Mouse (Mus musculus): ENCODE data around the gene Zfp969. TPM values are rescaled to one million over a fixed set of nuclear protein-coding genes. Genes with fewer than 3 reads are reported as not detected.
"Not testable (repeated sequence)": the region's sequence is repeated elsewhere in the genome, so short reads cannot be mapped to it uniquely, and the experiment has no call there.

Gene Zfp969
- 10 to 100 TPM; 42.0 to 78.2 TPM for total RNA-seq (2021)
- long read RNA-seq, experiment 1, partial matches to known transcripts = 0 of 2 reads
- long read RNA-seq, experiment 1, other reads (novel, unspliced or antisense) = 1 of 2 reads
- long read RNA-seq, experiment 2, partial matches to known transcripts = 0 of 1 reads
- long read RNA-seq, experiment 2, other reads (novel, unspliced or antisense) = 1 of 1 reads

DNA sequence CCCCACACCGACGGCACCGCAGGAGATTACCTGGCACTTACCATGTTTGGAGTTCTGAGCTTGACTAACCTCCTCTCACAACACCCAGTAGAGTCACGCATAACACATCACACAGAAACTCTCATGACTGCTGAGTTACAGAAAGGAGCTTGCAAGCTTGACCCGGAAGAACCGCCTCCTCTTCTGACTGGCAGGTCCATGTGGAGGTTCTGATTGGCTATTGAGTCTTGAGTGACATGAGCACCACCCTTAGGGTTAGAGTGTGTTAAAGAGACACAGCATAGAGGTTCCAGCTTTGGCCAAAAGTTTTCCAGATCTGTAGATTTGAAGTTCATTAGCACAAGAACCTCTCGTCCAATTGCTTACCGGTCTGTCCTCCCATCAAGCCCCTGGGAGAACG lies at the start of gene Zfp969:
Gene Zfp969 (minus strand): TSS at position 101 of the 400 bp plus-strand sequence.
- not testable (repeated sequence) for DNase-seq

DNA sequence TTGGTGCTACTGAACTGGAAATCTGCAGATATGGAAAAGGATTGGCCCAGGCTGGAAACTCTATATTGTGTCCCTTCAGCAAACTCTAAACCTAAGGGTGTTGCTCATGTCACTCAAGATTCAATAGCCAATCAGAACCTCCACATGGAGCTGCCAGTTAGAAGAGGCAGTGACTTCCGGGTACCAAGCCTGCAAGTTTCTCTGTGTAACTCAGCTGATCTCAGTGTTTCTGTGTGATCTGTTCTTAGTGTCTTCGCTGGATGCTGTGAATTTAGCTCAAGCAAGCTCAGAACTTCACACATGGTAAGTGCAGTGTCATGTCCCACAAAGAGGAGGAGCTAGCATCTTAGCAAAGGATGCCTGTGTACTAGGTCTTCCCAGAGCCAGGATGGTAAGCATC lies 37.8 kb upstream of the Zfp969 start, which contains the start of gene Gm2007:
Gene Gm2007 (plus strand): TSS at position 301 of the 400 bp plus-strand sequence.
- not testable (repeated sequence) for DNase-seq

DNA sequence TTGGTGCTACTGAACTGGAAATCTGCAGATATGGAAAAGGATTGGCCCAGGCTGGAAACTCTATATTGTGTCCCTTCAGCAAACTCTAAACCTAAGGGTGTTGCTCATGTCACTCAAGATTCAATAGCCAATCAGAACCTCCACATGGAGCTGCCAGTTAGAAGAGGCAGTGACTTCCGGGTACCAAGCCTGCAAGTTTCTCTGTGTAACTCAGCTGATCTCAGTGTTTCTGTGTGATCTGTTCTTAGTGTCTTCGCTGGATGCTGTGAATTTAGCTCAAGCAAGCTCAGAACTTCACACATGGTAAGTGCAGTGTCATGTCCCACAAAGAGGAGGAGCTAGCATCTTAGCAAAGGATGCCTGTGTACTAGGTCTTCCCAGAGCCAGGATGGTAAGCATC lies 59.8 kb downstream of the Zfp969 start, which contains the start of gene Gm11007:
Gene Gm11007 (plus strand): TSS at position 301 of the 400 bp plus-strand sequence.
- not testable (repeated sequence) for DNase-seq

Other genes with a start within 250 kb of the Zfp969 start
- 1 to 10 TPM; 4.3 to 6.4 TPM for gene Zfp965, start 233.7 kb downstream of the Zfp969 start, total RNA-seq (2021)
- not detected for gene Gm11007, start 59.7 kb downstream of the Zfp969 start, total RNA-seq (2021)
- gene Gm2007, start 37.9 kb upstream of the Zfp969 start, total RNA-seq (2021) = not detected
- 10 to 100 TPM; 17.2 to 22.5 TPM for gene Gm14288, start 97.4 kb upstream of the Zfp969 start, total RNA-seq (2021)
- gene Gm6710, start 165.6 kb upstream of the Zfp969 start, total RNA-seq (2021) = 10 to 100 TPM; 16.2 to 17.0 TPM
- 10 to 100 TPM; 10.6 to 12.5 TPM for gene Zfp966, start 227.5 kb upstream of the Zfp969 start, total RNA-seq (2021)

Measured in heart, adult 18-20 months (tissue).